Mouse (Mus musculus) erythroblast, embryonic 14.5 days (primary cell): ENCODE measurements at regions not wholly inside any gene's neighbourhood (a gene's known extent, or its start where the extent isn't known, plus 50 kb on each side); places are given as distances from the start of the nearest gene placed in this dataset.

Experiments used
- H3K27me3 ChIP-seq: 2 replicates; pipeline ENCODE4 v1.6.1; 2012; ENCODE audit warnings: inconsistent platforms; ENCODE audit not compliant: control insufficient read depth
- H3K36me3 ChIP-seq: 2 replicates; pipeline ENCODE4 v1.6.1; 2012; ENCODE audit warnings: mild to moderate bottlenecking, inconsistent platforms; ENCODE audit not compliant: control insufficient read depth
- H3K4me1 ChIP-seq: 2 replicates; pipeline ENCODE4 v1.6.1; 2012; ENCODE audit warnings: inconsistent platforms; ENCODE audit not compliant: control insufficient read depth
- H3K4me3 ChIP-seq: replicated peaks from 2 replicates; pipeline ENCODE3; 2012; ENCODE audit warnings: moderate library complexity, mild to moderate bottlenecking, inconsistent platforms
- H3K9me3 ChIP-seq: 2 replicates; pipeline ENCODE4 v1.6.1; 2012; ENCODE audit warnings: low read length, inconsistent platforms, mixed read lengths; ENCODE audit not compliant: control insufficient read depth
- GATA1 ChIP-seq: IDR thresholded peaks from 2 replicates; pipeline ENCODE4 v1.6.1; 2012; ENCODE audit warnings: low read length, inconsistent platforms, mixed read lengths
- TAL1 ChIP-seq: IDR thresholded peaks from 3 replicates; pipeline ENCODE4 v1.6.1; 2012; ENCODE audit warnings: low read length, inconsistent platforms, mixed read lengths

- no peaks in the 10 kb centered on the region for H3K36me3 ChIP-seq
- TF ChIP-seq TAL1 (no peak), GATA1 (no peak)
- H3K9me3 ChIP-seq: no peaks in the 10 kb centered on the region; the same call in 1 of the 2 replicates
- H3K4me3 ChIP-seq: no peak overlapping the region
- no peaks in the 10 kb centered on the region for H3K27me3 ChIP-seq
- no peaks in the 10 kb centered on the region for H3K4me1 ChIP-seq
Observed at GRCm38 (mm10) chr10:98434974-98435373, 479.2 kb upstream of the Atp2b1 start.

DNA sequence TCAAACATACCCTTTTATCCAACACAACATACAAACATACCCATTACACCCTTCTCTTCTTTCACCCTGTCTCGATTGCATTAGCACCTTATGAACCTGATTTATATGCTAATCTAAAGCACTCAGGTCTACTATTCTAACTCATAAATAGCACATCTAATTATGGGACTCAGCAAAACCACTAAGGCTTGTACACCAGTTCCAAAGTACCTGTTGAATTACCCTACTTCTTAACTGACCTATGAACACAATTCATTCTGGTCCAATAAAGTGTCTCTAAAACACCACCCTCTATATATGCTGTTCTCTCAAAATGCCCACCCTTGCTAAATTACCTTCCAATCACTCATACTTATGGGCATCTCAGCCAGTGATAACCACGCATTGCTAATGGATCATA is 452.7 kb upstream of the Atp2b1 start:
- H3K4me1 ChIP-seq: no peaks in the 10 kb centered on the region
- H3K36me3 ChIP-seq: no peaks in the 10 kb centered on the region
- H3K27me3 ChIP-seq: no peaks in the 10 kb centered on the region
- no peak overlapping the region for H3K4me3 ChIP-seq
- TF ChIP-seq TAL1: no peak
- no peak for TF ChIP-seq GATA1
- no peaks in the 10 kb centered on the region for H3K9me3 ChIP-seq

DNA sequence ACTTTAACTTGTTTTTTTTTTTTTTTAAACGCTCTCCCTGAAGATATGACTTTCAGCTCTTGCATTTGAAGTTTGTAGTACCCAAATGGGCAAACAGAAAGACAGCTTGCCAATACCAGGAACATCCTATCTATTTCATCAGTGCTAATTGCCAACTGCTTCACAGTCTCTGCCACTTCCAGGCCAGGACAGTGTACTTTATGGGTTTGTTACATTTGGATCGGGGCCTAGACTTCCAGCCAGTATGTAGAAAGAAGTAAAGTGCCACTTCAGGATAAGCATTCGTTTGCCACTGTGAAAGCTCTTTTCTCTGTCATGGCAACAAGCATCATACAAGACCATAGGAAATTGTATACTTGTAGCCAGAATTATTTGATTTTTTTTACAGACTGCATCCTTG is 439.6 kb upstream of the Atp2b1 start:
- Histone ChIP-seq H3K4me3 (no peak overlapping the region), H3K36me3 (no peaks in the 10 kb centered on the region), H3K9me3 (no peaks in the 10 kb centered on the region), H3K4me1 (no peaks in the 10 kb centered on the region), H3K27me3 (no peaks in the 10 kb centered on the region)
- TF ChIP-seq GATA1 (no peak), TAL1 (no peak)

GRCm38 (mm10) chr10:98485751-98486681 is 428.2 kb upstream of the Atp2b1 start:
- Histone ChIP-seq H3K4me1 (no peaks in the 10 kb centered on the region), H3K36me3 (no peaks in the 10 kb centered on the region), H3K27me3 (no peaks in the 10 kb centered on the region), H3K4me3 (no peak overlapping the region), H3K9me3 (peaks cover 3% of the 10 kb centered on the region; the same call in 1 of the 2 replicates)
- TF ChIP-seq TAL1 (no peak), GATA1 (no peak)

DNA sequence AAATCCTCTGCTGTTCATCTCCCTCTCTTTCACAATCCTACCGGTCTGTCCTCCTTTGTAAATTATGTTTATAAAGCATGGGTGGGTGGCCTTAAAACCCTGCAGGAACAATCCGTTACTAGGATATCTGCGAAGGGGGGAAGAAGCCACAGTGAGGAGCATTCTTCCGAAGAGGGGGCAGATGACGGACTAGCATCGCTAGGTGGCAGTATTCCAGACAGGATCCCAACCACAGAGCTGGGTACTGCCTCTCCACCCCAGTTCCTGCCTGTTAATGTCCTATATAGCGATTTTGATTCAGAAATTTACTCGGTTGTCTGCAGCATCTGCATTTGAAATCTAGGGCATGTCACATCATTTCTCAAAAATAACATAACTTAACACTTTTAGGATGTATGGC is 419.9 kb upstream of the Atp2b1 start:
- H3K27me3 ChIP-seq: no peaks in the 10 kb centered on the region
- H3K9me3 ChIP-seq: no peaks in the 10 kb centered on the region
- TF ChIP-seq GATA1: no peak
- no peak for TF ChIP-seq TAL1
- H3K4me1 ChIP-seq: no peaks in the 10 kb centered on the region
- no peaks in the 10 kb centered on the region for H3K36me3 ChIP-seq
- H3K4me3 ChIP-seq: no peak overlapping the region

GRCm38 (mm10) chr10:98496254-98496653 is 418.0 kb upstream of the Atp2b1 start:
- TF ChIP-seq TAL1: no peak
- no peak for TF ChIP-seq GATA1
- H3K9me3 ChIP-seq: no peaks in the 10 kb centered on the region
- no peaks in the 10 kb centered on the region for H3K36me3 ChIP-seq

GRCm38 (mm10) chr10:98500315-98500714 is 413.9 kb upstream of the Atp2b1 start:
- no peaks in the 10 kb centered on the region for H3K4me1 ChIP-seq
- H3K36me3 ChIP-seq: no peaks in the 10 kb centered on the region
- H3K9me3 ChIP-seq: no peaks in the 10 kb centered on the region
- no peak overlapping the region for H3K4me3 ChIP-seq
- TF ChIP-seq GATA1 (no peak), TAL1 (no peak)
- H3K27me3 ChIP-seq: no peaks in the 10 kb centered on the region

More at GRCm38 (mm10) chr10:98496254-98496653, 418.0 kb upstream of the Atp2b1 start:
- Histone ChIP-seq H3K4me3 (no peak overlapping the region), H3K27me3 (no peaks in the 10 kb centered on the region), H3K4me1 (no peaks in the 10 kb centered on the region)

GRCm38 (mm10) chr10:98501566-98501965 is 412.6 kb upstream of the Atp2b1 start:
- TF ChIP-seq TAL1 (no peak), GATA1 (no peak)
- Histone ChIP-seq H3K27me3 (no peaks in the 10 kb centered on the region), H3K4me3 (no peak overlapping the region), H3K9me3 (peaks cover 2% of the 10 kb centered on the region; the same call in 1 of the 2 replicates), H3K4me1 (no peaks in the 10 kb centered on the region), H3K36me3 (no peaks in the 10 kb centered on the region)

DNA sequence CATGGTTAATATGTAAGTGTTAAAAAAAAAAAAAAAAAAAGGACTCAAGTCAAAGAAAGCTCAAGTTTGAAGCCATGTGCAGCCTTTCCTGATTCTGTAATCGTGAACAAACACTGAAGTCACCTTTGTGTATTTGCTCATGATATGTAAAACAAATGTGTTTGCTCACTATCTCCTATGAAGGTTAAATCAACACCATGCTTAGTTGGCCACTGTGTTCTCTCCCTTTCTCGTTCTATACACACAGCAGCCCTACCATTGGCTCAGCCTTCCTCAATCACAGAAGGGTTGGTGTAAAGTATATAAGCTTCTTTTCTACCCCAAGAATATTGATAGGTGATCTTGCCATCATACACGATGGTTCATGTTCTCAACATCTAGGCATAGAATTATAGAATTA is 409.7 kb upstream of the Atp2b1 start:
- Histone ChIP-seq H3K4me1 (no peaks in the 10 kb centered on the region), H3K4me3 (no peak overlapping the region), H3K36me3 (no peaks in the 10 kb centered on the region), H3K27me3 (no peaks in the 10 kb centered on the region), H3K9me3 (peaks cover 2% of the 10 kb centered on the region; the same call in 1 of the 2 replicates)
- TF ChIP-seq GATA1 (no peak), TAL1 (no peak)
